Mouse (Mus musculus) T-helper 17 cell (primary cell): ENCODE data around the gene Tfb1m.

Experiments used
- in situ Hi-C, 2 experiments: fragments of 300-600 bp; cut with MboI, MseI; formaldehyde crosslinking; loops; 1 replicate in 1 of 2; 2 replicates in 1 of 2; pipeline ENCODE4 v1.15.1; 2025; ENCODE audit warnings: high pct_unique_total_duplicates in 2 of 2

Tfb1m gene

DNA sequence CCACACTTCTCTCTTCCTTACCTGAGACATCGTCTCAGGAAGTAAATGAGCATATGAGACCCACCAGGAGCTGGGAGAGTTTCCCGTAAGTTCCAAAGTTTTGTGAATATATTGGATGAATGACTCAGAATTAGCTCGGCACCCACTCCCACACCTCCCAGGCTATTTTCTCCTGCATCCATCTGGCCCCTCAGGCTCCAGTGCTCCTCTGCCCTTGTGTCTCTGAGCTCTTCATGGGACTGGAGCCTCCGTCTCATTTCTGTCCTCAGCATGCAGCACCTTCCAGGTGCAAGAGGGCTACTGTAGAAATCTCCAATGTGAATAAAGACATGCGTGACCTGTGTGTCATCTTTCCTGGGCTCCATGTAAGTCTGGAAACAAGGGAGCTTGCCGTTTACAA, 85.6 kb downstream of the Tfb1m start:
- in situ Hi-C loops, result no loop called here
